Mouse (Mus musculus) CH12.LX (cell line): Measurements from ENCODE around the gene Skor1. TPM values are rescaled to one million over a fixed set of nuclear protein-coding genes. Genes with fewer than 3 reads are reported as not detected.

Experiments
- DNase-seq: peaks from one replicate; pipeline ENCODE4 v3.0.0-alpha.2; 2013; ENCODE audit errors: extremely low read depth
- H3K27ac ChIP-seq: 2 replicates; pipeline ENCODE4 v1.5.1; 2012; ENCODE audit warnings: low read depth, mild to moderate bottlenecking, control low read depth, moderate library complexity; ENCODE audit not compliant: insufficient read depth
- H3K27me3 ChIP-seq: replicated peaks from 2 replicates; pipeline ENCODE3; 2012; ENCODE audit warnings: inconsistent platforms
- H3K36me3 ChIP-seq, 2 experiments: replicated peaks in 1 of 2; 2 replicates each; pipeline versions ENCODE3 to v1.6.1; 2012; ENCODE audit warnings: inconsistent platforms in 1 of 2, low read length in 1 of 2, mild to moderate bottlenecking in 1 of 2, mixed read lengths in 1 of 2, moderate library complexity in 1 of 2; ENCODE audit not compliant: control insufficient read depth in 1 of 2, insufficient read depth in 1 of 2
- H3K4me1 ChIP-seq, 2 experiments: 2 replicates each; pipeline ENCODE4 v1.6.1; 2012; ENCODE audit warnings: inconsistent platforms in 1 of 2, moderate library complexity in 1 of 2; ENCODE audit not compliant: insufficient read depth in 2 of 2, control insufficient read depth in 1 of 2
- H3K4me2 ChIP-seq: 2 replicates; pipeline ENCODE4 v1.6.1; 2012; ENCODE audit warnings: low read depth, mild to moderate bottlenecking, control low read depth; ENCODE audit not compliant: poor library complexity, insufficient read depth, severe bottlenecking
- H3K4me3 ChIP-seq, 3 experiments: fragments of 150-350 bp in 1 of 3; sonication (generic) in 1 of 3; replicated peaks in 1 of 3; 2 replicates each; pipeline versions ENCODE3 to v1.5.1; 2011 to 2012; ENCODE audit warnings: low read depth in 2 of 3, low read length in 2 of 3, mild to moderate bottlenecking in 2 of 3, moderate library complexity in 2 of 3, control low read depth in 1 of 3, improper control_type of control experiment in 1 of 3, inconsistent platforms in 1 of 3, mixed read lengths in 1 of 3; ENCODE audit not compliant: poor library complexity in 1 of 3
- H3K79me2 ChIP-seq: replicated peaks from 2 replicates; pipeline ENCODE4 v1.6.1; 2012; ENCODE audit warnings: mild to moderate bottlenecking, moderate library complexity; ENCODE audit not compliant: control insufficient read depth, poor library complexity, insufficient read depth, severe bottlenecking; ENCODE audit errors: extremely low read depth
- H3K9ac ChIP-seq: 2 replicates; pipeline ENCODE4 v1.6.1; 2012; ENCODE audit warnings: low read depth, mild to moderate bottlenecking, control low read depth, moderate library complexity; ENCODE audit not compliant: insufficient read depth
- H3K9me3 ChIP-seq: replicated peaks from 2 replicates; pipeline ENCODE3; 2012; ENCODE audit warnings: low read length, inconsistent platforms, mixed read lengths
- BHLHE40 ChIP-seq: IDR thresholded peaks from 2 replicates; pipeline ENCODE4 v1.6.1; 2011; ENCODE audit warnings: mild to moderate bottlenecking, low read depth, low read length, improper control_type of control experiment
- CHD2 ChIP-seq: IDR thresholded peaks from 2 replicates; pipeline ENCODE4 v1.6.1; 2011; ENCODE audit warnings: low read length, improper control_type of control experiment
- ELF1 ChIP-seq: IDR thresholded peaks from 2 replicates; pipeline ENCODE4 v1.6.1; 2014; ENCODE audit warnings: low read depth, mild to moderate bottlenecking, inconsistent platforms, low read length, improper control_type of control experiment
- GABPA ChIP-seq: IDR thresholded peaks from 2 replicates; pipeline ENCODE4 v1.6.1; 2012; ENCODE audit warnings: low read depth, low read length, improper control_type of control experiment, inconsistent platforms; ENCODE audit not compliant: insufficient replicate concordance
- IRF4 ChIP-seq: IDR thresholded peaks from 2 replicates; pipeline ENCODE4 v1.6.1; 2014; ENCODE audit warnings: low read depth, mild to moderate bottlenecking, inconsistent platforms, low read length, improper control_type of control experiment
- JUND ChIP-seq: conservative IDR thresholded peaks from 2 replicates; pipeline ENCODE4 v1.6.1; 2011; ENCODE audit warnings: low read depth, low read length, improper control_type of control experiment
- KAT2A ChIP-seq: IDR thresholded peaks from 2 replicates; pipeline ENCODE4 v1.6.1; 2012; ENCODE audit warnings: low read length, improper control_type of control experiment, inconsistent platforms; ENCODE audit not compliant: insufficient replicate concordance
- MAFK ChIP-seq: IDR thresholded peaks from 2 replicates; pipeline ENCODE4 v1.6.1; 2011; ENCODE audit warnings: low read length, improper control_type of control experiment; ENCODE audit not compliant: insufficient replicate concordance
- MAX ChIP-seq: IDR thresholded peaks from 2 replicates; pipeline ENCODE4 v1.6.1; 2011; ENCODE audit warnings: low read length, improper control_type of control experiment
- MEF2A ChIP-seq: IDR thresholded peaks from 2 replicates; pipeline ENCODE4 v1.6.1; 2014; ENCODE audit warnings: low read depth, mild to moderate bottlenecking, inconsistent platforms, low read length, improper control_type of control experiment, borderline replicate concordance
- MXI1 ChIP-seq: IDR thresholded peaks from 2 replicates; pipeline ENCODE4 v1.6.1; 2011; ENCODE audit warnings: mild to moderate bottlenecking, low read depth, low read length, improper control_type of control experiment
- MYC ChIP-seq: IDR thresholded peaks from 2 replicates; pipeline ENCODE4 v1.6.1; 2011; ENCODE audit warnings: low read depth, mild to moderate bottlenecking, improper control_type of control experiment, low read length
- NRF1 ChIP-seq: IDR thresholded peaks from 2 replicates; pipeline ENCODE4 v1.6.1; 2014; ENCODE audit warnings: low read depth, mild to moderate bottlenecking, inconsistent platforms, low read length, improper control_type of control experiment, moderate library complexity
- RAD21 ChIP-seq: IDR thresholded peaks from 2 replicates; pipeline ENCODE4 v1.6.1; 2011; ENCODE audit warnings: low read depth, mild to moderate bottlenecking, low read length, improper control_type of control experiment, moderate library complexity
- SMC3 ChIP-seq: IDR thresholded peaks from 2 replicates; pipeline ENCODE4 v1.6.1; 2011; ENCODE audit warnings: low read depth, low read length, improper control_type of control experiment
- TBP ChIP-seq: conservative IDR thresholded peaks from 2 replicates; pipeline ENCODE4 v1.6.1; 2011; ENCODE audit warnings: low read depth, low read length, improper control_type of control experiment
- USF2 ChIP-seq: conservative IDR thresholded peaks from 2 replicates; pipeline ENCODE4 v1.6.1; 2011; ENCODE audit warnings: low read depth, low read length, improper control_type of control experiment
- ZC3H11A ChIP-seq: IDR thresholded peaks from 2 replicates; pipeline ENCODE4 v1.6.1; 2012; ENCODE audit warnings: low read depth, mild to moderate bottlenecking, inconsistent platforms, low read length, improper control_type of control experiment
- ZKSCAN1 ChIP-seq: IDR thresholded peaks from 2 replicates; pipeline ENCODE4 v1.6.1; 2012; ENCODE audit warnings: low read depth, inconsistent platforms, low read length, improper control_type of control experiment, borderline replicate concordance
- ZMIZ1 ChIP-seq: IDR thresholded peaks from 2 replicates; pipeline ENCODE4 v1.6.1; 2012; ENCODE audit warnings: low read depth, mild to moderate bottlenecking, inconsistent platforms, low read length, improper control_type of control experiment
- ZNF384 ChIP-seq: IDR thresholded peaks from 2 replicates; pipeline ENCODE4 v1.6.1; 2012; ENCODE audit warnings: low read depth, low read length, improper control_type of control experiment, inconsistent platforms
- dilution Hi-C: fragments of 300-500 bp; cut with MboI; formaldehyde crosslinking; loops from 2 replicates; pipeline ENCODE4 v1.14.3; 2020; ENCODE audit warnings: low sequenced_read_pairs; ENCODE audit not compliant: extremely low pct_unique_long_range_greater_than_20kb, extremely low pct_ligation_motif_present
- in situ Hi-C: fragments of 300-500 bp; cut with MboI; formaldehyde crosslinking; loops from 3 replicates; pipeline ENCODE4 v1.14.3; 2019; ENCODE audit warnings: low sequenced_read_pairs, low pct_ligation_motif_present, low pct_unique_long_range_greater_than_20kb, mixed read lengths
- polyA plus RNA-seq: library from polyadenylated mRNA; unstranded; fragments of >175 nt; gene quantifications from 2 replicates; pipeline ENCODE4 v1.2.1, GENCODE M21; 2012; ENCODE audit warnings: low read depth; ENCODE audit not compliant: insufficient read length
- total RNA-seq, 2 experiments: library from RNA; depleted of rRNA; stranded (reverse); fragments of 300-350 nt in 1 of 2; fragments of >200 nt in 1 of 2; gene quantifications; 2 replicates each; pipeline ENCODE4 v1.2.3; 2012 to 2014

Skor1 gene
- total and polyA plus RNA-seq, 3 experiments: not detected

GRCm38 (mm10) chr9:63136756-63137614 lies 11.8 kb downstream of the Skor1 start:
- H3K36me3 ChIP-seq: no peaks in the 10 kb centered on the region
- dilution Hi-C loops: no loop called here
- H3K27ac ChIP-seq: no peak overlapping the region
- peaks cover 20% of the 10 kb centered on the region for H3K27me3 ChIP-seq
- peaks cover 1 to 40% of the 10 kb centered on the region in 2 experiments; a peak in 2 of 4 replicates for H3K4me1 ChIP-seq
- H3K9ac ChIP-seq: no peak overlapping the region
- in situ Hi-C loops: loop anchor here (10.0 kb wide), 3 partner anchors 328 to 708 kb away; no protein-coding TSS in a partner anchor
- H3K79me2 ChIP-seq: no peaks in the 10 kb centered on the region
- H3K4me3 ChIP-seq: peak overlapping the region in 1 of 3 experiments; percentile 13
- no peak for TF ChIP-seq TBP
- TF ChIP-seq MAFK: no peak
- peak; percentile 43; the same call in 1 of the 2 replicates for TF ChIP-seq IRF4
- TF ChIP-seq ZMIZ1: no peak
- TF ChIP-seq RAD21: no peak; the same call in 1 of the 2 replicates
- TF ChIP-seq KAT2A: 0 out of 2 replicates have a peak, but pooled peaks have one; percentile 20
- TF ChIP-seq ELF1: peak; percentile 40; the same call in 1 of the 2 replicates
- TF ChIP-seq BHLHE40: no peak
- DNase-seq: peak; percentile 23
- peak overlapping the region; percentile 64 for H3K4me2 ChIP-seq
- H3K9me3 ChIP-seq: peaks cover 5% of the 10 kb centered on the region

DNA sequence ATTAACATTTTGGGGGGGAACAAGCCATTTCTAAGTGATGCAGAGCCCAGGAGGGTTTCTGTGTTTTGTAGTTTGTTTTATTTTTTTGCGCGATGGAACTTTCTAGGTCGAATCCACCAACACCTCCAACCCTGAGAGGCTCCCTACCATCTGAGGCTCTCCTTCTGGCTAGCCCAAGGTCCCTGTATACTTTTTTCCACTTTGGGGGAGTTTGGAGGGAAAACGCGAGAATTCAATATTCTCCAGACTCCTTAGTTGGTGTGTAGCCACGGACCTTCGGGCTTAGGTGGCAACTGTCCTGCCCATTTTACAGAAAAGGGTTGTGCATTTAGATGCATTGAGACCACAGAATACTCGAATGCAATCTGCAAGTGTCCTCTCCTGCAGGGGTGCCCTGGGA lies 12.5 kb downstream of the Skor1 start:
- TF ChIP-seq CHD2 (no peak), JUND (no peak), ZKSCAN1 (no peak), MEF2A (no peak), BHLHE40 (no peak), ZC3H11A (no peak), MXI1 (no peak), SMC3 (no peak), MYC (no peak), GABPA (no peak), USF2 (no peak), TBP (no peak), IRF4 (no peak), ZNF384 (no peak), MAX (no peak), ZMIZ1 (no peak), NRF1 (no peak), KAT2A (no peak)
- Histone ChIP-seq H3K27me3 (peaks cover 20% of the 10 kb centered on the region), H3K36me3 (no peaks in the 10 kb centered on the region), H3K9me3 (no peaks in the 10 kb centered on the region), H3K27ac (no peak overlapping the region), H3K4me2 (peak overlapping the region; percentile 34), H3K4me1 (peaks cover 3 to 46% of the 10 kb centered on the region in 2 experiments; a peak in 2 of 4 replicates), H3K4me3 (no peak overlapping the region), H3K9ac (no peak overlapping the region), H3K79me2 (no peaks in the 10 kb centered on the region)
- no peak for DNase-seq
- dilution Hi-C loops: no loop called here
- in situ Hi-C loops: loop anchor here (10.0 kb wide), 3 partner anchors 329 to 709 kb away; no protein-coding TSS in a partner anchor
